Mouse (Mus musculus): ENCODE data around the gene Prkra.

The Prkra gene

GRCm38 (mm10) chr2:76647883-76648570 is at the start of gene Prkra, which contains the start of gene Pjvk:
Gene Prkra (minus strand): TSS chr2:76648015.
Gene Pjvk (plus strand): TSS chr2:76648476.
- DNase-seq = peak; percentile 99 to 100

- peak in 1 of 2 experiments; percentile 45 for DNase-seq
Measured at GRCm38 (mm10) chr2:76695290-76695689, 47.5 kb upstream of the Prkra start.

GRCm38 (mm10) chr2:76693765-76694164 is 46.0 kb upstream of the Prkra start:
- no peak for DNase-seq

GRCm38 (mm10) chr2:76690436-76691204 is 42.8 kb upstream of the Prkra start:
- peak; percentile 80 to 91 for DNase-seq

- no peak for DNase-seq
Measured at GRCm38 (mm10) chr2:76688162-76688561, 40.3 kb upstream of the Prkra start.

GRCm38 (mm10) chr2:76687608-76688007 is 39.8 kb upstream of the Prkra start:
- no peak for DNase-seq

GRCm38 (mm10) chr2:76686986-76687385 is 39.2 kb upstream of the Prkra start:
- no peak for DNase-seq

GRCm38 (mm10) chr2:76682301-76682700 is 34.5 kb upstream of the Prkra start:
- no peak for DNase-seq

- no peak for DNase-seq
Measured at GRCm38 (mm10) chr2:76676401-76677226, 28.8 kb upstream of the Prkra start.

- DNase-seq = no peak
Measured at GRCm38 (mm10) chr2:76675949-76676348, 28.1 kb upstream of the Prkra start.

GRCm38 (mm10) chr2:76675451-76675850 is 27.6 kb upstream of the Prkra start:
- DNase-seq = peak in 1 of 2 experiments; percentile 56

- peak; percentile 86 to 93 for DNase-seq
Measured at GRCm38 (mm10) chr2:76674725-76675427, 27.1 kb upstream of the Prkra start, which contains the start of gene Plekha3. Gene Plekha3 (plus strand): TSS chr2:76675281.

GRCm38 (mm10) chr2:76673472-76674081 is 25.8 kb upstream of the Prkra start:
- DNase-seq = peak; percentile 76 to 81

- peak; percentile 94 for DNase-seq
Measured at GRCm38 (mm10) chr2:76672966-76673392, 25.2 kb upstream of the Prkra start, which contains the start of gene Fkbp7. Gene Fkbp7 (minus strand): TSS chr2:76673116.

- DNase-seq = no peak
Measured at GRCm38 (mm10) chr2:76672134-76672745, 24.4 kb upstream of the Prkra start.

- DNase-seq = no peak
Measured at GRCm38 (mm10) chr2:76671641-76672040, 23.8 kb upstream of the Prkra start.

- no peak for DNase-seq
Measured at GRCm38 (mm10) chr2:76667200-76667599, 19.4 kb upstream of the Prkra start.

- peak; percentile 18 to 35 for DNase-seq
Measured at GRCm38 (mm10) chr2:76665531-76665930, 17.7 kb upstream of the Prkra start.

- DNase-seq = no peak
Measured at GRCm38 (mm10) chr2:76659419-76659818, 11.6 kb upstream of the Prkra start.

- DNase-seq = no peak
Measured at GRCm38 (mm10) chr2:76658551-76658950, 10.7 kb upstream of the Prkra start.

GRCm38 (mm10) chr2:76655982-76656381 is 8.2 kb upstream of the Prkra start:
- DNase-seq = peak; percentile 38 to 48

Data from kidney, postnatal 25 days (tissue).